Comparison of ENCODE assay signal across 9 mouse cellular contexts in genomic region chr5:85772086-85772485, GRCm38 (mm10).
A peak's percentile ranks its signal among the peaks of the same experiment; 100 is the strongest.
DNase-seq lines count a peak whose midpoint lies in the region; ATAC-seq lines count a peak whose summit lies in the region.
"Had no signal": no experiment of that assay in that cellular context is flagged by ENCODE, and none has a peak within 500 bp of the region (broad histone marks: within the 10 kb centered on the region; RNA-seq: fewer than 3 reads in every experiment).

No protein-coding gene starts in this region.

- no peak for DNase-seq in hindbrain, embryonic 10.5 days (ENCODE audit: low spot score)
- peak; percentile 30 to 35 for DNase-seq in B cell, adult 2 months
- DNase-seq in ZHBTc4 (ENCODE audit: low read depth, low spot score) = peak; percentile 8
- peak; percentile 33 for DNase-seq in induced T-regulatory cell, adult 2 months (ENCODE audit: low read depth)
- no peak for DNase-seq in adrenal gland, postnatal 14 days
- no peak for DNase-seq in right cerebral cortex, postnatal 36 days (ENCODE audit: low spot score in 2 of 2)
- DNase-seq: liver, embryonic 13.5 days had no signal

- no peak overlapping the region for H3K9ac ChIP-seq in hindbrain, embryonic 16.5 days (ENCODE audit: low read depth, low read length)
- H3K9ac ChIP-seq in kidney, embryonic 16.5 days (replicated peaks; ENCODE audit: low read length) = no peak overlapping the region
- H3K9ac ChIP-seq: liver, embryonic 13.5 days had no signal

- ATAC-seq in hindbrain, embryonic 16.5 days = peak; percentile 64
- no peak for ATAC-seq in kidney, embryonic 16.5 days (ENCODE audit: low FRiP score, low TSS enrichment)

- no peak overlapping the region for H3K4me3 ChIP-seq in hindbrain, embryonic 16.5 days (ENCODE audit: low read length)
- H3K4me3 ChIP-seq in hindbrain, embryonic 10.5 days = no peak overlapping the region
- no peak overlapping the region for H3K4me3 ChIP-seq in kidney, embryonic 16.5 days (ENCODE audit: low read length)
- H3K4me3 ChIP-seq: liver, embryonic 13.5 days had no signal

- no peaks in the 10 kb centered on the region for H3K27me3 ChIP-seq in hindbrain, embryonic 16.5 days (replicated peaks; ENCODE audit: control insufficient read depth, insufficient read depth, low read length)
- H3K27me3 ChIP-seq in hindbrain, embryonic 10.5 days (ENCODE audit: insufficient read depth, poor library complexity, severe bottlenecking) = no peaks in the 10 kb centered on the region
- H3K27me3 ChIP-seq in kidney, embryonic 16.5 days (ENCODE audit: insufficient read depth, low read length) = no peaks in the 10 kb centered on the region
- H3K27me3 ChIP-seq: liver, embryonic 13.5 days had no signal

- no peaks in the 10 kb centered on the region for H3K36me3 ChIP-seq in hindbrain, embryonic 16.5 days (ENCODE audit: control insufficient read depth, insufficient read depth, low read length)
- no peaks in the 10 kb centered on the region for H3K36me3 ChIP-seq in hindbrain, embryonic 10.5 days
- H3K36me3 ChIP-seq in kidney, embryonic 16.5 days (ENCODE audit: insufficient read depth, low read length) = no peaks in the 10 kb centered on the region
- H3K36me3 ChIP-seq: liver, embryonic 13.5 days had no signal

- H3K9me3 ChIP-seq in hindbrain, embryonic 16.5 days (ENCODE audit: control insufficient read depth, low read length) = no peaks in the 10 kb centered on the region
- H3K9me3 ChIP-seq in hindbrain, embryonic 10.5 days = no peaks in the 10 kb centered on the region
- H3K9me3 ChIP-seq in kidney, embryonic 16.5 days (ENCODE audit: low read length) = no peaks in the 10 kb centered on the region
- H3K9me3 ChIP-seq: liver, embryonic 13.5 days had no signal

- no peak overlapping the region for H3K4me2 ChIP-seq in hindbrain, embryonic 16.5 days (ENCODE audit: low read length)
- H3K4me2 ChIP-seq in kidney, embryonic 16.5 days (replicated peaks; ENCODE audit: low read depth, low read length) = no peak overlapping the region
- H3K4me2 ChIP-seq: liver, embryonic 13.5 days had no signal

- H3K4me1 ChIP-seq in hindbrain, embryonic 16.5 days (ENCODE audit: control insufficient read depth, insufficient read depth, low read depth, low read length) = no peaks in the 10 kb centered on the region
- H3K4me1 ChIP-seq in hindbrain, embryonic 10.5 days (replicated peaks) = no peaks in the 10 kb centered on the region
- H3K4me1 ChIP-seq in kidney, embryonic 16.5 days (ENCODE audit: insufficient read depth, low read length) = no peaks in the 10 kb centered on the region
- H3K4me1 ChIP-seq: liver, embryonic 13.5 days had no signal

- WGBS in hindbrain, embryonic 16.5 days = 42% methylated on average over 4 of the region's 4 CpGs
- 65% methylated on average over 4 of the region's 4 CpGs for WGBS in hindbrain, embryonic 10.5 days
- 67% methylated on average over 4 of the region's 4 CpGs for WGBS in kidney, embryonic 16.5 days

- no peak overlapping the region for H3K27ac ChIP-seq in hindbrain, embryonic 16.5 days (ENCODE audit: low read depth, low read length)
- H3K27ac ChIP-seq in hindbrain, embryonic 10.5 days = no peak overlapping the region
- no peak overlapping the region for H3K27ac ChIP-seq in kidney, embryonic 16.5 days (ENCODE audit: low read length)
- H3K27ac ChIP-seq: liver, embryonic 13.5 days had no signal

Comparison
In these comparisons a context has a peak if more than half of its experiments do, and no peak if none do; other contexts are left out.
1. DNase-seq: peak in B cell, adult 2 months (2 of 2), ZHBTc4 (single experiment) and induced T-regulatory cell, adult 2 months (single experiment); none in hindbrain, embryonic 10.5 days (single experiment), adrenal gland, postnatal 14 days (single experiment) and right cerebral cortex, postnatal 36 days (0 of 2).